Mouse (Mus musculus): ENCODE results near the gene Cnga3. TPM values are rescaled to one million over a fixed set of nuclear protein-coding genes. Genes with fewer than 3 reads are reported as not detected.

Cnga3 gene
- 0.04 and 0.08 TPM in 2 replicates for total RNA-seq (2012; rRNA removed)
- 0.22 and 0.30 TPM in 2 replicates for total RNA-seq (2014; rRNA removed)
- polyA plus RNA-seq (2012; ENCODE audit: insufficient read length, low read depth): 0.31 and 0.36 TPM in 2 replicates

DNA sequence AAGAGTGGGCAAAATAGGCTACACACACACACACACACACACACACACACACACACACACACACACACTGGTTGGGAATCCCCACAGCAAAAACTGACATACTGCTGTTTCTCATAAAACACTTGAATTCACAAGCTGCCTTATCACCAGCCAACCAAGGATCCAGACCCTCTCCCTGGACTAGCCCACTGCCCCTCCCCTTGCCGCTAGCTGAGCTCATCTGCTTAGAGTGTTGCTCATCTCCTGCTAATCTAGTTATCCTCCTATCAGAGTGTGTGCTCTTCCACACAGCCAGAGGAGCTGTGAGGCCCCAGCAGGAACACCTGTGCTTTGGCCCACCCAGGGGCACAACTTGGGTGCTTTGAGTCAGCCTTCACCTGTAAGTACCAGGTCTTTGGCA, at the start of gene Cnga3:
Cnga3 (plus strand) TSS at position 291 of the 400 bp plus-strand sequence.
- in situ Hi-C loops (cut with MboI; ENCODE audit: low pct_ligation_motif_present, low pct_unique_long_range_greater_than_20kb, low sequenced_read_pairs): no loop called here
- H3K79me2 ChIP-seq (replicated peaks; ENCODE audit: control insufficient read depth, extremely low read depth, insufficient read depth, poor library complexity, severe bottlenecking): no peaks in the 10 kb centered on the region
- no peak within 1 kb of the TSS for H3K27ac ChIP-seq (ENCODE audit: insufficient read depth, low read depth)
- H3K4me2 ChIP-seq (ENCODE audit: insufficient read depth, low read depth, poor library complexity, severe bottlenecking): no peak within 1 kb of the TSS
- peaks cover 8% of the 10 kb centered on the region for H3K27me3 ChIP-seq (replicated peaks)
- dilution Hi-C loops (cut with MboI; ENCODE audit: extremely low pct_ligation_motif_present, extremely low pct_unique_long_range_greater_than_20kb, low sequenced_read_pairs): no loop called here
- H3K4me3 ChIP-seq (replicated peaks in 1 of 3; ENCODE audit: low read depth in 2 of 3, low read length in 2 of 3, poor library complexity in 1 of 3): no peak within 1 kb of the TSS
- H3K9ac ChIP-seq (ENCODE audit: insufficient read depth, low read depth): no peak within 1 kb of the TSS
- TF ChIP-seq ZNF384 (IDR thresholded peaks at IDR 0.05; ENCODE audit: low read depth, low read length): no peak
- TF ChIP-seq UBTF (IDR thresholded peaks at IDR 0.05; ENCODE audit: low read depth, low read length): no peak
- no peak for TF ChIP-seq MAX (IDR thresholded peaks at IDR 0.05; ENCODE audit: low read length)
- no peak for TF ChIP-seq CHD2 (IDR thresholded peaks at IDR 0.05; ENCODE audit: low read length)
- no peak for TF ChIP-seq MYC (IDR thresholded peaks at IDR 0.05; ENCODE audit: low read depth, low read length)
- no peaks in the 10 kb centered on the region for H3K9me3 ChIP-seq (replicated peaks; ENCODE audit: low read length)
- DNase-seq (ENCODE audit: extremely low read depth): no peak
- no peaks in the 10 kb centered on the region for H3K4me1 ChIP-seq (ENCODE audit: control insufficient read depth in 1 of 2, insufficient read depth in 2 of 2)
- H3K36me3 ChIP-seq (replicated peaks in 1 of 2; ENCODE audit: control insufficient read depth in 1 of 2, insufficient read depth in 1 of 2, low read length in 1 of 2): no peaks in the 10 kb centered on the region

DNA sequence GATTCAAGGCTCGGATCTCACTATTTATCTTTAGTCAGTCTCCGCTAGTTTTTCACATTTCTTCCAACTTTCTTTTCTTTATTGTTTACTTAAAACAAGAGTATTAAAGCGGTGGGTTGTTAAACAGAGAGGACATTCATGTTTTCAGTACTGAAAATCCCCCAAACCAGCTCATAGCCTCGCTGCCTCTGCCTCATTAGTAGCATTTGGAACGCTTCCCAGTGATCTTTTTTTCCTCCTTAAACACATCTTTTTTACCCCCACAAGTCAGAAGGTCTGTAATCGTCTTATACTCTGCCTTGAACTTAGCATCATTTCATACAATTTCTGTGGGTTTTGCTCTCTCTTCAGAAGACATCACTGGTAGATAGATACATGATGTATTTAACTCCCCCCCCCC, 48.2 kb upstream of the Cnga3 start:
- no peak for TF ChIP-seq CTCF (conservative IDR thresholded peaks at IDR 0.05 in 1 of 2, IDR thresholded peaks at IDR 0.05 in 1 of 2; ENCODE audit: low read depth in 2 of 2, low read length in 2 of 2)
- TF ChIP-seq SMC3 (IDR thresholded peaks at IDR 0.05; ENCODE audit: low read depth, low read length): no peak
- no peak for TF ChIP-seq ETS1 (conservative IDR thresholded peaks at IDR 0.05; ENCODE audit: low read depth, low read length)
- TF ChIP-seq SIN3A (IDR thresholded peaks at IDR 0.05; ENCODE audit: low read length): no peak
- TF ChIP-seq JUN (IDR thresholded peaks at IDR 0.05; ENCODE audit: insufficient read depth, low read depth, low read length): no peak
- TF ChIP-seq NRF1 (IDR thresholded peaks at IDR 0.05; ENCODE audit: low read depth, low read length): no peak
- TF ChIP-seq HCFC1 (IDR thresholded peaks at IDR 0.05; ENCODE audit: low read depth, low read length): no peak
- TF ChIP-seq RCOR1 (conservative IDR thresholded peaks at IDR 0.05; ENCODE audit: low read depth, low read length): no peak
- Histone ChIP-seq H3K4me2 (ENCODE audit: insufficient read depth, low read depth, poor library complexity, severe bottlenecking) (no peak overlapping the region), H3K27me3 (replicated peaks) (no peaks in the 10 kb centered on the region), H3K79me2 (replicated peaks; ENCODE audit: control insufficient read depth, extremely low read depth, insufficient read depth, poor library complexity, severe bottlenecking) (no peaks in the 10 kb centered on the region), H3K27ac (ENCODE audit: insufficient read depth, low read depth) (no peak overlapping the region), H3K9ac (ENCODE audit: insufficient read depth, low read depth) (no peak overlapping the region), H3K4me1 (ENCODE audit: control insufficient read depth in 1 of 2, insufficient read depth in 2 of 2) (no peaks in the 10 kb centered on the region), H3K4me3 (replicated peaks in 1 of 3; ENCODE audit: low read depth in 2 of 3, low read length in 2 of 3, poor library complexity in 1 of 3) (no peak overlapping the region), H3K9me3 (replicated peaks; ENCODE audit: low read length) (peaks cover 11% of the 10 kb centered on the region), H3K36me3 (replicated peaks in 1 of 2; ENCODE audit: control insufficient read depth in 1 of 2, insufficient read depth in 1 of 2, low read length in 1 of 2) (no peaks in the 10 kb centered on the region)
- in situ Hi-C loops (cut with MboI; ENCODE audit: low pct_ligation_motif_present, low pct_unique_long_range_greater_than_20kb, low sequenced_read_pairs): no loop called here
- dilution Hi-C loops (cut with MboI; ENCODE audit: extremely low pct_ligation_motif_present, extremely low pct_unique_long_range_greater_than_20kb, low sequenced_read_pairs): no loop called here
- no peak for DNase-seq (ENCODE audit: extremely low read depth)

DNA sequence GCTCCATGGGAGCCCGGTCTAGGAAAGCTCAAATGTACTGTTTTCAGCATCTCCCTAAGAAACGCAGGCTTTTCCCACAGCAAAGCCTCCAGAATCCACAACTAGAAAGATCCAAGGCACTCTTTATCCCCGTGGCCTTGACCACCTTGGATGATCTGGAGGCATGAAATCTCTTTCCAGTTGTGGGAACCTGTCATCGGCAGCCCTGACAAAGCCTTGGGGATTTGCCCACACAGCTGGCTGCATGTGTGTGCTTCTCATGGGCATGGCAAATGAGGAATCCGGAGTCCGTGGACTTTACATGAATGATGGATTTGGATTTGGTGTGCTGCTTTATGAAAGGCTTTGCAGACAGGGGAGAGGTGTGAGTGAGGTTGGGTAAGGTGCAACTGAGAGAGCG, 46.3 kb upstream of the Cnga3 start:
- Histone ChIP-seq H3K79me2 (replicated peaks; ENCODE audit: control insufficient read depth, extremely low read depth, insufficient read depth, poor library complexity, severe bottlenecking) (no peaks in the 10 kb centered on the region), H3K4me3 (replicated peaks in 1 of 3; ENCODE audit: low read depth in 2 of 3, low read length in 2 of 3, poor library complexity in 1 of 3) (no peak overlapping the region), H3K4me2 (ENCODE audit: insufficient read depth, low read depth, poor library complexity, severe bottlenecking) (no peak overlapping the region), H3K9ac (ENCODE audit: insufficient read depth, low read depth) (no peak overlapping the region), H3K27ac (ENCODE audit: insufficient read depth, low read depth) (no peak overlapping the region), H3K27me3 (replicated peaks) (no peaks in the 10 kb centered on the region), H3K4me1 (ENCODE audit: control insufficient read depth in 1 of 2, insufficient read depth in 2 of 2) (no peaks in the 10 kb centered on the region), H3K36me3 (replicated peaks in 1 of 2; ENCODE audit: control insufficient read depth in 1 of 2, insufficient read depth in 1 of 2, low read length in 1 of 2) (no peaks in the 10 kb centered on the region), H3K9me3 (replicated peaks; ENCODE audit: low read length) (peaks cover 5% of the 10 kb centered on the region)
- dilution Hi-C loops (cut with MboI; ENCODE audit: extremely low pct_ligation_motif_present, extremely low pct_unique_long_range_greater_than_20kb, low sequenced_read_pairs): no loop called here
- in situ Hi-C loops (cut with MboI; ENCODE audit: low pct_ligation_motif_present, low pct_unique_long_range_greater_than_20kb, low sequenced_read_pairs): no loop called here
- no peak for DNase-seq (ENCODE audit: extremely low read depth)
- no peak for TF ChIP-seq SMC3 (IDR thresholded peaks at IDR 0.05; ENCODE audit: low read depth, low read length)
- TF ChIP-seq ZC3H11A (IDR thresholded peaks at IDR 0.05; ENCODE audit: low read depth, low read length): no peak
- TF ChIP-seq GABPA (IDR thresholded peaks at IDR 0.05; ENCODE audit: insufficient replicate concordance, low read depth, low read length): no peak
- TF ChIP-seq POLR2AphosphoS2 (IDR thresholded peaks at IDR 0.05; ENCODE audit: low read depth, low read length): no peak
- TF ChIP-seq EP300 (IDR thresholded peaks at IDR 0.05; ENCODE audit: low read length): no peak
- TF ChIP-seq ZKSCAN1 (IDR thresholded peaks at IDR 0.05; ENCODE audit: borderline replicate concordance, low read depth, low read length): no peak
- no peak for TF ChIP-seq NRF1 (IDR thresholded peaks at IDR 0.05; ENCODE audit: low read depth, low read length)
- TF ChIP-seq IRF4 (IDR thresholded peaks at IDR 0.05; ENCODE audit: low read depth, low read length): no peak
- TF ChIP-seq POLR2A (IDR thresholded peaks at IDR 0.05; ENCODE audit: low read depth, low read length): no peak
- no peak for TF ChIP-seq ZMIZ1 (IDR thresholded peaks at IDR 0.05; ENCODE audit: low read depth, low read length)
- no peak for TF ChIP-seq MAZ (IDR thresholded peaks at IDR 0.05; ENCODE audit: low read depth, low read length)
- TF ChIP-seq USF1 (IDR thresholded peaks at IDR 0.05; ENCODE audit: low read depth, low read length): no peak
- no peak for TF ChIP-seq TBP (conservative IDR thresholded peaks at IDR 0.05; ENCODE audit: low read depth, low read length)
- no peak for TF ChIP-seq UBTF (IDR thresholded peaks at IDR 0.05; ENCODE audit: low read depth, low read length)
- TF ChIP-seq ZNF384 (IDR thresholded peaks at IDR 0.05; ENCODE audit: low read depth, low read length): no peak
- no peak for TF ChIP-seq JUN (IDR thresholded peaks at IDR 0.05; ENCODE audit: insufficient read depth, low read depth, low read length)
- no peak for TF ChIP-seq BHLHE40 (IDR thresholded peaks at IDR 0.05; ENCODE audit: low read depth, low read length)
